Mouse (Mus musculus) adrenal gland, adult 18-20 months (tissue): ENCODE data around the gene Coil. TPM values are rescaled to one million over a fixed set of nuclear protein-coding genes. Genes with fewer than 3 reads are reported as not detected.
A peak's percentile ranks its signal among the peaks of the same experiment; 100 is the strongest.
"Not testable (repeated sequence)": the region's sequence is repeated elsewhere in the genome, so short reads cannot be mapped to it uniquely, and the experiment has no call there.

Experiments
- DNase-seq, 2 experiments: peaks; one replicate each; pipeline ENCODE4 v3.0.0; 2021 to 2022; ENCODE audit warnings: low spot score in 2 of 2
- total RNA-seq, 2 experiments: library from RNA; stranded (reverse); gene quantifications; 1 replicate in 1 of 2; 2 replicates in 1 of 2; pipeline ENCODE4 v1.2.3; 2021

Coil gene
- total RNA-seq, 2 experiments from 2014 or later = 9.0 to 9.4 TPM

GRCm38 (mm10) chr11:88958851-88959250, 11.2 kb upstream of the Coil start:
- DNase-seq = no peak

- no peak for DNase-seq
These were observed 3.1 kb upstream of the Coil start, which contains the start of gene Elobl for GRCm38 (mm10) chr11:88966881-88967361. TSS of gene Elobl (minus strand) at chr11:88966931.

GRCm38 (mm10) chr11:88973776-88974701, 4.0 kb downstream of the Coil start:
- peak; percentile 92 to 94 for DNase-seq

DNA sequence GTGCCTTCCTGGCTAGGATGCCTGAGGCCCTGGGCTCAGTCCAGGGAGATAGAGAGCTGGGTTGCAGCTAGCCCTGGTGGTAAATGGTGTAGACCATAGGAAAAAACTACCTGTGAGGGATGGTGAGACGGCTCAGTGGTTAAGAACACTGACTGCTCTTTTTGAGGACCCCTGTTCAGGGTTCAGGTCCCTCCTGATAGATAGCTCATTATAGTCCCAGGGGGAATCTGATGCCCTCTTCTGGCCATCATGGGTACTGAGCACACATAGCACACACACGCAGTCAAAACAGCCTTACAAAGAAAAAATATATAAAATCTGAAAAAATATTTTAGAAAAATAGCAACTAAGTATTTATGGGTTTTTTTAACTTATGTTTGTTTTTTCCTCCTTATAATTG, 6.3 kb downstream of the Coil start:
- DNase-seq = no peak

GRCm38 (mm10) chr11:88977188-88977587, 7.1 kb downstream of the Coil start:
- DNase-seq = no peak

- DNase-seq = no peak
These were observed 11.3 kb downstream of the Coil start for GRCm38 (mm10) chr11:88981337-88981736.

GRCm38 (mm10) chr11:88986616-88987015, 16.6 kb downstream of the Coil start:
- no peak for DNase-seq

GRCm38 (mm10) chr11:88988956-88989355, 18.9 kb downstream of the Coil start:
- no peak for DNase-seq

- no peak for DNase-seq
These were observed 19.5 kb downstream of the Coil start for GRCm38 (mm10) chr11:88989530-88989929.

DNA sequence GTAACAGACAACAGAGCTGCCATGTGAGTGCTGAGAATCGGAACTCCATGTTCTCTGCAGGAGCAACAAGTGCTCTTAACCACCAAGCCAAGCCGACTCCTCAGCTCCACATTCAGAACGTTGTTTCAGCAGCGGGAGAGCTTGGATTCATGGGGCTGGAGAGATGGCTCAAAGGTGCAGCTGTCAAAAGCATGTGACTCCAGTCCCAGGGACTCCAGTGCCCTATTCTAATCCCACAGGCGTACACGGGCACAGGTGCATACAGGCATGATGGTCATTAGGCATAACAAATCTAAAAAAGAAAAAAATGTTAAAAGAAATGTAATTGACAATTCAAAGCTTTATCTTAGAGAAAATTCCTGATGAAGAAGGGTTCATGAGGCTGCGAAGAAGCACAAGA, 23.1 kb downstream of the Coil start:
- DNase-seq = no peak

- peak; percentile 61 to 62 for DNase-seq
These were observed 23.6 kb downstream of the Coil start for GRCm38 (mm10) chr11:88993625-88994024.

- DNase-seq = no peak
These were observed 24.4 kb downstream of the Coil start for GRCm38 (mm10) chr11:88994492-88994891.

- no peak for DNase-seq
These were observed 25.6 kb downstream of the Coil start for GRCm38 (mm10) chr11:88995616-88996015.

DNA sequence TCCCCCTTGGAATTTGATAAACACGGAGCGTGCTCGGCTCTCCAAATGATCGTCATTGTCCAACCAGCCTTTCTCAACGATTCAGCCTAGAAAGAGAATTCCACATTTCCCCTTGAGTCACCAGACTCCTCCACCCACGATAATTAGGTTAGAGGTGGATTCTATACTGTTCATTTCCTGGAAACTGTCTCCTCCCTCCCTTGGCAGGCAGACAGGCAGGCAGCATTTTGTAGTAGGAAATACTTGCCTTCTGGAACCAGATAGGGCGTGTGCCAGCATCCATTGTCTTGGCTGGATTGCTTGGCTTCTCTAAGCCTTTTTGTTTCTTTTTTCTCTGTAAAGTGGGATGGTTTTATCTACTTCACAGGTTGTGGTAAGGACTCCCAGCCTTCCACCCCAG, 26.4 kb downstream of the Coil start:
- DNase-seq = no peak

DNA sequence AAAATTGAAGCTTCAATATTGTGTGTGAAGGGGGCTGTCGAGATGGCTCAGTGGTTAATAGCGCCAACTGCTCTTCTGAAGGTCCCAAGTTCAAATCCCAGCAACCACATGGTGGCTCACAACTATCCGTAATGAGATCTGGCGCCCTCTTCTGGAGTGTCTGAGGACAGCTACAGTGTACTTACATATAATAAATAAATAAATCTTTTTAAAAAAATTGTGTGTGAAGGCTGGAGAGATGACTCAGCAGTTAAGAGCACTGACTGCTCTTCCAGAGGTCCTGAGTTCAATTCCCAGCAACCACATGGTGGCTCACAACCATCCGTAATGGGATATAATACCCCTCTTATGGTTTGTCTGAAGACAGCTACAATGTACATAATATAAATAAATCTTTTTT, 27.3 kb downstream of the Coil start:
- DNase-seq = not testable (repeated sequence)

DNA sequence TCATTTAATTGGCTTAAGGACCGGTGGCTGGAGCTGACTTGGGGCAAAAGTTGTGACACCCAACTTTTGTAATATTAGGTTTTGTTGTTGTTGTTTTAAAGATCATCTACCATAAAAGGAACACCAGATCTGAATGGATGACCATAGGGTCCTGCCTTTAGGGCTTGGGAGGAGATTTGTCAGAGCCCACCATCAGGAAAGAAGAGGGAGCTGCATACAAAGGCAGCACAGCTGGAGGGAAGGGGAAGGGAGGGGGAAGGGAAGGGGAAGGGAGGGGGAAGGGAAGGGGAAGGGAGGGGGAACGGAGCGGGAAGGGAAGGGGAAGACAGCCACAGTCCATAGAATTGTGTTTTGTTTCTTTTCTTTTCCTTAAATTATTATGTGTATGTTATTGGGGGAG, 28.4 kb downstream of the Coil start:
- no peak for DNase-seq

DNA sequence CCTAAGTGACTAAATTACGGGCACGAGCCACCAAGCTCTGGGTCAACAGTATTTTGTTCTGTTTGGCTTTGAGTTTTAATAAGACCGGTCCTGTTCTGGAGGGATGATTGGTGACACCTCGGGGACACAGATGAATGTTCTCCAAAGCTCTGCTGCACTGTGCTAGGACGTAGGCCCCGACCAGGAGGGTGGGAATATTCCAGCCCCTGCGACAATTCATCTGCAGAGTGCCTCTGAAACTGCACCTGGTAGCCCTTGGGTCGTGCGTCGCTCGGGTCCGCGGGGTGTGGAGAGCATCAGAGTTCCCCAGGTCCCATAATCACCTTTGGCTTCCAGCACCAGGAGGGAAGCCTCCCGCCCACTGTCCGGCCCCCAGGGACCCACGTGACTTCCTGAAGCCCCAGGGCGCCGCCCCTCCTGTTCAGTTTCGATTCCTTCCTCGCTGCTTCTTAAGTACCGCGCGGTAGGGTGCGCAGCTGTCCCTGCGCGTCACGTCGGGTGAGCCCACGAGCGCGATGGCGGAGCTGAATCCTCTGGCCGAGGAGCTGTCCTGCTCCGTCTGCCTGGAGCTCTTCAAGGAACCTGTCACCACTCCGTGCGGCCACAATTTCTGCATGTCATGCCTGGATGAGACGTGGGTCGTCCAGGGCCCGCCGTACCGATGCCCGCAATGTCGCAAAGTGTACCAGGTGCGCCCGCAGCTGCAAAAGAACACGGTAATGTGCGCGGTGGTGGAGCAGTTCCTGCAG, 29.1 kb downstream of the Coil start, which contains the start of gene Trim25:
Trim25 (plus strand) TSS at position 403 of the 749 bp plus-strand sequence.
- peak; percentile 90 to 94 for DNase-seq

DNA sequence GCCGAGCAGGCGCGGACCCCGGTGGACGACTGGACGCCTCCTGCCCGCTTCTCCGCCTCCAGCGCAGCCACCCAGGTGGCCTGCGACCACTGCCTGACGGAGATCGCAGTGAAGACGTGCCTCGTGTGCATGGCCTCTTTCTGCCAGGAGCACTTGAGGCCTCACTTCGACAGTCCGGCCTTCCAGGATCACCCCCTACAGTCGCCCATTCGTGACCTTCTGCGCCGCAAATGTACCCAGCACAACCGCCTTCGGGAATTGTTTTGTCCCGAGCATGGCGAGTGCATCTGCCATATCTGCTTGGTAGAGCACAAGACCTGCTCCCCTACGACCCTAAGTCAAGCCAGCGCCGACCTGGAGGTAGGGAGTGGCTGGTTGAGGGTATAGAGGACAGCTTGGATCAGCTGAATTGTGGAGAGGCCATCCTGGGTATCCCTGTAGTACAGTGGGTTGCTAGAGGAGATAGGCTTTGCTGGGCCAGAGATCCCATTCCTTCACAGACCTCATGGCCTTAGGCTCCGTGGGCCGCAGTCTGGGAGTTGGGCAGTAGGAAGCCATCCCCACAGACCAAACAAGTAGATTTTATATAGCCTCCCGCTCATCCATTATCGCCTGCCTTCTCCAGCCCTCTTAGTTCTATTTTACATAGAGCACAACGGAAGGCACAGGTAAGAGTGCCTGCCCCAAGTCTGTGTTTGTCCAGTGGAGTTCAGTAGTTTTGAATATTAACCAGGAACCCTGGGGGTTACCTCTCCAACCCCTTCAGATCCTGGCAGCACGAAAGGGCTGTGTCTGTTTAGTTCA, 29.9 kb downstream of the Coil start:
- peak in 1 of 2 experiments; percentile 42 for DNase-seq

DNA sequence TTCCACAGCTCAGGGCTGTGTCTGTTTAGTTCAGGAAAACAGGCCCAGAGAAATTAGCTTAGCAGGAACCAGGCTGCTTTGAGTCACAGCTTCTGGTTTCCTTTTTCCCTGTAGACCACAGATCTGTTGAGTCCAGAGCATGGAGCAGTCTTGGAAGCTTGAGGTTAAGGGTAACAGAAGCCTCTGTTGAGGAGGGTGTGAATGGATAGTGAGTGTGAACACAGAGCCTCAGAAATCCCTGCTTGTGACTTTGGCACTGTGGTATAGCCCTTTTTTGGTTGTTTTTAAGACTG, 30.4 kb downstream of the Coil start:
- DNase-seq = no peak

DNA sequence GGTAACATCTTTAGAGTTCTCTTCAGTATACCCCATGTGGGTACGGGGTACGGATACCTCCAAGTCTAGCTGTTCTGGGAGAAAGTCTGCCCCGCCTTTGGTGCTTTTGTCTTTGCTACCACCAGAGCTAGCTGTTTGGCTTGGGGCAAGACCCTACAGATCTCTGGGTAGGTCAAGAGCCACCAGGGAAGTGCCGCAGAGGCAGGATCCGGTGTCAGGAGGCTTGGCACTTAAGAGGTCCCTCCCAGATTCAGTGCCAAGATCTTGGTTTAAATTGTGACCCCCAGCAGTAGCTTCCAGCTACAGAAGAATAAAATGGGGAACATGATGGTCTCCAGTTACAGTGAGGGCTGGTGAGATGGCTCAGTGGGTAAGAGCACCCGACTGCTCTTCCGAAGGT, 31.5 kb downstream of the Coil start:
- DNase-seq = no peak

DNA sequence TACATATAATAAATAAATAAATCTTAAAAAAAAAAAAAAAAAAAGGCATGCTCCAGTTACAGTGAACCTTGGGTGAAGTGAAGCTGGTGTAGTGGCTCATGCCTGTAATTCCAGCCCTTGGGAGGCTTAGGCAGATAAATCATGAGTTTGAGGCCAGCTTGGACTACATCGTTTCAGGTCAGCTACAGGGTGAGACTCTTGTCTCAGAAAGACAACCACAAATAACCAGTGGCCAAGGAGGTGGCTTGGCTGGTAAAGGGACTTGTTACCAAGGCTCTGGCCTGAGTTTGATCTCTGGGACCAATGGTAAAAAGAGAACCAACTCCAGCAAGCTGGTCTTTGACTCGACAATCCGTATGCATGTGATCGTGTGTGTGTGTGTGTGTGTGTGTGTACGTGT, 32.0 kb downstream of the Coil start:
- no peak for DNase-seq
